Mouse (Mus musculus) embryonic facial prominence, embryonic 13.5 days (tissue): ENCODE measurements around the gene 4933402N22Rik. TPM values are rescaled to one million over a fixed set of nuclear protein-coding genes. Genes with fewer than 3 reads are reported as not detected.
"Not testable (repeated sequence)": the region's sequence is repeated elsewhere in the genome, so short reads cannot be mapped to it uniquely, and the experiment has no call there.

Experiments
- ATAC-seq: fragments of 200-750 bp; cut with Nextera tagmentation; 2 replicates; pipeline ENCODE4 v1.8.0; 2017; ENCODE audit warnings: low read depth; ENCODE audit not compliant: insufficient number of reproducible peaks, insufficient read depth, low FRiP score, low TSS enrichment
- H3K27ac ChIP-seq: fragments of 300-500 bp; sonication (generic); 2 replicates; pipeline ENCODE4 v1.5.1; 2015; ENCODE audit warnings: moderate library complexity, mild to moderate bottlenecking, inconsistent platforms
- H3K27me3 ChIP-seq: fragments of 300-500 bp; sonication (generic); 2 replicates; pipeline ENCODE4 v1.6.1; 2015; ENCODE audit warnings: mild to moderate bottlenecking, inconsistent platforms
- H3K36me3 ChIP-seq: fragments of 300-500 bp; sonication (generic); 2 replicates; pipeline ENCODE4 v1.6.1; 2015; ENCODE audit warnings: mild to moderate bottlenecking, inconsistent platforms
- H3K4me1 ChIP-seq: fragments of 300-500 bp; sonication (generic); 2 replicates; pipeline ENCODE4 v1.6.1; 2015; ENCODE audit warnings: inconsistent platforms
- H3K4me2 ChIP-seq: fragments of 300-500 bp; sonication (generic); 2 replicates; pipeline ENCODE4 v1.6.1; 2015; ENCODE audit warnings: moderate library complexity, mild to moderate bottlenecking, inconsistent platforms
- H3K4me3 ChIP-seq: fragments of 300-500 bp; sonication (generic); 2 replicates; pipeline ENCODE4 v1.5.1; 2015; ENCODE audit warnings: mild to moderate bottlenecking, inconsistent platforms
- H3K9ac ChIP-seq: fragments of 300-500 bp; sonication (generic); 2 replicates; pipeline ENCODE4 v1.6.1; 2015; ENCODE audit warnings: mild to moderate bottlenecking, inconsistent platforms
- H3K9me3 ChIP-seq: fragments of 300-500 bp; sonication (generic); 2 replicates; pipeline ENCODE4 v1.6.1; 2016; ENCODE audit warnings: inconsistent platforms
- WGBS: fragments of 180-500 bp; shearing (Covaris S2); methylation state at CpG from one replicate; pipeline ENCODE4 v1.1.7; 2015; ENCODE audit warnings: mixed read lengths; 5-methylcytosine and 5-hydroxymethylcytosine counted together
- polyA plus RNA-seq: library from polyadenylated mRNA; unstranded; fragments of >200 nt; fragmentation: Nextera tagmentation; extraction: Ambion mirVana; gene quantifications from 2 replicates; pipeline ENCODE4 v1.2.1, GENCODE M21; 2015

4933402N22Rik gene
- not detected in 2 replicates for polyA plus RNA-seq

DNA sequence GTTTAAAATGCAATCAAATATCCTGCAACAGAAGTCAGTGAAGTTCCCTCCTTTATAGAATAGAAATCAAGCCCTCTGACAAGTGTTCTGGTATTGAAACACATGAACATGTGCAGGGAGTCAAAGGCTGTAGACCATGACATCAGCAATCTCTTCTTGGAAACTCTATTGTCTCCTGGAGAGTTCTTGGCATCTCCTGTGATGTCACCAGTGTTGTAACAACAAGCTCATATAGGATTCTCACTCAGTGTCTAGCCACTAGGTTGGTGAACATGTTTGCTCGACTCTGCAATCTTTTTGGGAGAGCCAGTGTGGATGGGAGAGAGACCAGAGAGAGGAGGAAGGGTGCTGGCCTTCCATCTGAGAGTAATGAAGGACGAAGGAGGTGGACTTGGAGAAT, at the start of gene 4933402N22Rik:
TSS of gene 4933402N22Rik (plus strand) at position 301 of the 400 bp plus-strand sequence.
- not testable (repeated sequence) for H3K9ac ChIP-seq, H3K4me2 ChIP-seq, H3K4me3 ChIP-seq, H3K36me3 ChIP-seq, H3K4me1 ChIP-seq, H3K9me3 ChIP-seq, H3K27ac ChIP-seq, ATAC-seq, H3K27me3 ChIP-seq
- 67% methylated on average over 1 of the region's 2 CpGs for WGBS

DNA sequence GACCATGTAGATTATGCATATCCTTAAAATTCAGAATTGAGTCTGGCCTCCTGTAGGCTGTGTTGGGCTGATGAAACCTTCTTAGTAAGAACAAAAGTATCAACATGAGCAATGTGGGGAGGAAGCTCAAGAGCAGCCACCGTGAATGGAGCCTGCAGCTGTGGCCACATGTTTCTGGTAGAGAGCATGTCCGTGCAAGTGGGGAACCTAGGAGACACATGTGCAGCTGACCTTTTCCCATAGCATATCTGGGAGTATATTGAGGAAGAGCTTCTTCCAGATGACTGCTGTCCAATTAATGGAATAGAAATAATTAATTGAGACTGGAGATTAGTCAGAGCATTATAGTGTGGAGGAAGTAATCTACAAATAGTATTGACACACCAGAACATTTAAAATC, 5.9 kb downstream of the 4933402N22Rik start:
- WGBS, result 69% methylated on average over 2 of the region's 2 CpGs
- not testable (repeated sequence) for H3K27me3 ChIP-seq, H3K27ac ChIP-seq, H3K4me2 ChIP-seq, H3K9me3 ChIP-seq, H3K4me1 ChIP-seq, H3K9ac ChIP-seq, H3K36me3 ChIP-seq, H3K4me3 ChIP-seq, ATAC-seq

Other genes starting within 250 kb of the 4933402N22Rik start
- not detected in 2 replicates for gene Gm8922, start 236.1 kb upstream of the 4933402N22Rik start, polyA plus RNA-seq
- not detected in 2 replicates for gene Gm8926, start 147.5 kb upstream of the 4933402N22Rik start, polyA plus RNA-seq
- gene Gm6465, start 72.5 kb upstream of the 4933402N22Rik start, polyA plus RNA-seq, result not detected in 2 replicates